Mouse (Mus musculus) limb, embryonic 11.5 days (tissue): ENCODE data around the gene Necap1. TPM values are rescaled to one million over a fixed set of nuclear protein-coding genes. Genes with fewer than 3 reads are reported as not detected.

Experiments
- ATAC-seq: fragments of 200-750 bp; cut with Nextera tagmentation; 2 replicates; pipeline ENCODE4 v1.8.0; 2017; ENCODE audit warnings: low read depth; ENCODE audit not compliant: insufficient number of reproducible peaks, low FRiP score, low TSS enrichment
- DNase-seq: peaks from one replicate; pipeline ENCODE4 v3.0.0-alpha.2; 2015; ENCODE audit warnings: low spot score
- H3K27ac ChIP-seq: fragments of 300-500 bp; sonication (generic); replicated peaks from 2 replicates; pipeline ENCODE4 v1.5.1; 2014; ENCODE audit warnings: low read depth, mild to moderate bottlenecking, low read length
- H3K27me3 ChIP-seq: fragments of 300-500 bp; sonication (generic); 2 replicates; pipeline ENCODE4 v1.6.1; 2014; ENCODE audit warnings: mild to moderate bottlenecking, low read length, mixed read lengths; ENCODE audit not compliant: control insufficient read depth, insufficient read depth
- H3K36me3 ChIP-seq: fragments of 300-500 bp; sonication (generic); 2 replicates; pipeline ENCODE4 v1.6.1; 2014; ENCODE audit warnings: mild to moderate bottlenecking, low read length, moderate library complexity, mixed read lengths; ENCODE audit not compliant: control insufficient read depth, insufficient read depth
- H3K4me1 ChIP-seq: fragments of 300-500 bp; sonication (generic); 2 replicates; pipeline ENCODE4 v1.6.1; 2014; ENCODE audit warnings: low read length, mixed read lengths; ENCODE audit not compliant: control insufficient read depth, insufficient read depth
- H3K4me2 ChIP-seq: fragments of 300-500 bp; sonication (generic); 2 replicates; pipeline ENCODE4 v1.6.1; 2014; ENCODE audit warnings: low read depth, mild to moderate bottlenecking, moderate library complexity; ENCODE audit not compliant: severe bottlenecking
- H3K4me3 ChIP-seq: fragments of 300-500 bp; sonication (generic); 2 replicates; pipeline ENCODE4 v1.5.1; 2014; ENCODE audit warnings: low read depth, low read length
- H3K9ac ChIP-seq: fragments of 300-500 bp; sonication (generic); 2 replicates; pipeline ENCODE4 v1.6.1; 2014; ENCODE audit warnings: mild to moderate bottlenecking, low read length
- H3K9me3 ChIP-seq: fragments of 300-500 bp; sonication (generic); 2 replicates; pipeline ENCODE4 v1.6.1; 2016; ENCODE audit warnings: low read length; ENCODE audit not compliant: control insufficient read depth
- WGBS: fragments of 180-500 bp; shearing (Covaris S2); extraction: QIAGEN DNeasy Blood & Tissue Kit; methylation state at CpG from one replicate; pipeline ENCODE4 v1.1.7; 2014; 5-methylcytosine and 5-hydroxymethylcytosine counted together
- polyA plus RNA-seq: library from polyadenylated mRNA; unstranded; fragments of >200 nt; fragmentation: Nextera tagmentation; extraction: Ambion mirVana; gene quantifications from 2 replicates; pipeline ENCODE4 v1.2.1, GENCODE M21; 2014

Gene Necap1
- polyA plus RNA-seq, 1 experiment from 2014 or later: 59.0 TPM

DNA sequence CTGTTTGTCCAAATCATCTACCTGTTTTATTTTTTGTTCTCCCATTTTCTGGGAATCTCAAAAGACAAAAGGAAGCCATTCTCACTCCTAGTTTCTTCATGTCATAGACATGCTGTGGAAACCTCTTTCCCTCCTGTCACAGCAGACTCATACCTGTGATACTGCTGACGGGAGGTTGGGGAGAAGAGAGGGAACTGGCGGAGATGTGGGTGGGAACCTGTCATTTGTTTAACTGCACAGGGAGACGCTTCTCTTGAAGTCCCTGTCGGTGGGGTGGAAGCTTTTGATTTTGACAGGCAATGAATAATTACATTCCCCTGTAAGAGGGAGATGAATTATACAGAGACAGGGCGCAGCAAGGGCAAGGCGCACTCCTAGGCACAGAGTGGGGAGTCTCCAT, 30.5 kb upstream of the Necap1 start:
- H3K4me1 ChIP-seq: no peaks in the 10 kb centered on the region
- DNase-seq (no peak), ATAC-seq (no peak)
- H3K36me3 ChIP-seq: peaks cover 4% of the 10 kb centered on the region; the same call in 1 of the 2 replicates
- H3K27me3 ChIP-seq: no peaks in the 10 kb centered on the region
- no peak overlapping the region for H3K27ac ChIP-seq
- 73% methylated on average over 6 of the region's 6 CpGs for WGBS
- no peak overlapping the region for H3K4me2 ChIP-seq
- no peak overlapping the region for H3K4me3 ChIP-seq
- no peak overlapping the region for H3K9ac ChIP-seq
- no peaks in the 10 kb centered on the region for H3K9me3 ChIP-seq

DNA sequence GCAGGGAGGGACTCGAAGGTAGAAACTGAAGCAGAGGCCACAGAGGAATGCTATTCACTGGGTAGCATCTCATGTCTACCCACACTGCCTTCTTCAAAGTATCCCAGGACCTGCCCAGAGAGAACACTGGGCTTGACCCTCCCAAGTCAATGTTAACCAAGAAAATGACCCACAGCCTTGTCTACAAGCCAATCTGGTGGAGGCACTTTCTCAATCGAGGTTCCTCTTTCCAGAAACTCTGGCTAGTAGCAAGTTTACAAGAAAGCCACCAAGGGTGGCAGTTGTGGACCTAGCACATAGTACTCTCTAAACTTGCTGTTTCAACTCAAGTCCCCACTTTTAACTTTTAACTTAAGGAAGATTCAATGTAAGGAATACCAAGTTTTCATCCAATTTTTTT, 21.6 kb upstream of the Necap1 start:
- Histone ChIP-seq H3K27me3 (no peaks in the 10 kb centered on the region), H3K9ac (no peak overlapping the region), H3K27ac (no peak overlapping the region), H3K4me3 (no peak overlapping the region), H3K36me3 (no peaks in the 10 kb centered on the region), H3K4me2 (no peak overlapping the region), H3K9me3 (no peaks in the 10 kb centered on the region), H3K4me1 (no peaks in the 10 kb centered on the region)
- ATAC-seq (no peak), DNase-seq (no peak)
- WGBS: 79% methylated on average over 2 of the region's 2 CpGs

DNA sequence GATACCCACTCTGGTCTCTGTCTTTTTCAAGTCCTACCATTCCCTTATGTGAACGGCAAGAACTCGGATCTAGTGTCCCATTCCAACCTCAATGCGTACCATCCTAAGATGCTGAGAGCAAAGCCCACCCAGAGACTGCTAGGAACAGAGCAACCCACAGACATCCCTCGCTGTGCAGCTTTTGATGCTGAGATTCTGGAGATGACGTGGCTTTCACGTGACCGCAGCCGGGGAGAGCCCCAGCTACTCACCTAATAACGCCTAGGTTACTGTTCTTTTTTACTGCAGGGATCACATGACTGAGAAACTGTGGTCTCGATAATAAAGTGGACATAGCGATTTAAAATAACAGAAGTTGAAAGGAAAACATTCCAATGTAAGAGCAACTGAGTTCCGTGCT, 19.7 kb upstream of the Necap1 start:
- no peak for DNase-seq
- 91% methylated on average over 12 of the region's 12 CpGs for WGBS
- H3K9me3 ChIP-seq: no peaks in the 10 kb centered on the region
- H3K4me2 ChIP-seq: no peak overlapping the region
- no peaks in the 10 kb centered on the region for H3K27me3 ChIP-seq
- no peak for ATAC-seq
- no peak overlapping the region for H3K27ac ChIP-seq
- H3K36me3 ChIP-seq: no peaks in the 10 kb centered on the region
- no peaks in the 10 kb centered on the region for H3K4me1 ChIP-seq
- no peak overlapping the region for H3K9ac ChIP-seq
- H3K4me3 ChIP-seq: no peak overlapping the region

DNA sequence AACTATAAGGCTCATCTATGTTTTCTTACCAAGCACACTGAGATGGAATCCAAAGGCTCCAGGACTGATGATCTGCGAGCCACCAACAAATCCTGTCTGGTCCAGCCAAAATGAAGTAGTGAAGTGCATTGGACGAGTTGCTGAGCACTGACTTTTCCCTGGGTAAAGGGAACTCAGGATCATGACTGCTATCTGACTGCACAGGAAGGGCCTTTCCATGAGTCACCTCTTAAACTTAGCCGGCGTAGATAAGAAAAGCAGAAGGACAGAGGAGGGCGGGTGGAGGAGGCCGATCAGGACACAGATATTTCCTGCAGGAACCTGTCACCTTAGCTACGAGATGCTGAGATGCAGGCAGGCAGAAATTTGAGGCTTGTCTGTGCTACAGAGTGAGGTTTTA, 18.3 kb upstream of the Necap1 start, which contains the start of gene C3ar1:
Gene C3ar1, minus strand, starts transcription at position 207 of the 400 bp plus-strand sequence.
- WGBS: 80% methylated on average over 7 of the region's 7 CpGs
- Histone ChIP-seq H3K9ac (no peak within 1 kb of the TSS), H3K27me3 (no peaks in the 10 kb centered on the region), H3K36me3 (no peaks in the 10 kb centered on the region), H3K9me3 (no peaks in the 10 kb centered on the region), H3K4me3 (no peak within 1 kb of the TSS), H3K4me1 (no peaks in the 10 kb centered on the region), H3K4me2 (no peak within 1 kb of the TSS), H3K27ac (no peak within 1 kb of the TSS)
- ATAC-seq (no peak), DNase-seq (no peak)

DNA sequence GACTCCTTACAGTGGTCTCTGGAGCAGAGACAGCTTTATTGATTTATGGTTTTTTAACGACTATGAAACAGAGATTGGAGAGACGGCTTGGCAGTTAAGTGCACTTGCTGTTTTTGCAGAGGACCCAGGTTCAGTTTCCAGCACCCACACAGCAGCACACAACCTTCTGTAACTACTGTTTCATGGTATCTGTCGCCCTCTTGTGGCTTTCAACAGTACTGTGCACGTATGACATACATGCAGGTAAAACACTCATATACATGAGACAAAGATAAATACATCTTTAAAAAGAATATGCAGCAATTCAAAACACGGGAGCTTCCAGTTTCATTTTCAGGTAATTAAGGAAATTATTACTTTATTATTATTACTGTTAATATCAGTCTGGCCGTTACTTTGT, 11.8 kb upstream of the Necap1 start:
- Histone ChIP-seq H3K4me3 (no peak overlapping the region), H3K4me1 (no peaks in the 10 kb centered on the region), H3K27ac (no peak overlapping the region), H3K9ac (no peak overlapping the region), H3K36me3 (no peaks in the 10 kb centered on the region), H3K4me2 (no peak overlapping the region), H3K27me3 (no peaks in the 10 kb centered on the region), H3K9me3 (no peaks in the 10 kb centered on the region)
- WGBS: 78% methylated on average over 6 of the region's 6 CpGs
- ATAC-seq (no peak), DNase-seq (no peak)

DNA sequence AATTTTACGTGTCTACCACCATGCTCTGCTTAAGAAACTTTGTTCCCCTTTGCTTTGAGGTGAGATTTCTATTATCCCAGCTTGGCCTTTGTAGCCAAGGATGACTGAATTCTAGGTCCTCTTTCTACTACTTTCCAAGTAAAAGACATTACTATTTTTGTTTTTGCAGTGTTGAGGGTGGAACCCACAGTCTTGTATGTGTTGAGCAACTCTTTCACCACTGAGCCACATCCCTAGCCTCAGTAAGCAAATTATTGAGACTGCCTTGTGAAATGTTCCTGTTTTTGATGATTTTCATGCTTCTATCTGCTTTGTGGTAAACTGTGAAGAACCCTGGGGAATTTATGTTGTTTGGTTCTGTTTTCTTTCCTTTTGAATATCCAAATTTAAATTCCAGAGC, 11.4 kb upstream of the Necap1 start:
- 93% methylated on average over 1 of the region's 1 CpGs for WGBS
- Histone ChIP-seq H3K9me3 (no peaks in the 10 kb centered on the region), H3K4me2 (no peak overlapping the region), H3K4me1 (no peaks in the 10 kb centered on the region), H3K27ac (no peak overlapping the region), H3K4me3 (no peak overlapping the region), H3K27me3 (no peaks in the 10 kb centered on the region), H3K36me3 (no peaks in the 10 kb centered on the region), H3K9ac (no peak overlapping the region)
- no peak for ATAC-seq
- no peak for DNase-seq

DNA sequence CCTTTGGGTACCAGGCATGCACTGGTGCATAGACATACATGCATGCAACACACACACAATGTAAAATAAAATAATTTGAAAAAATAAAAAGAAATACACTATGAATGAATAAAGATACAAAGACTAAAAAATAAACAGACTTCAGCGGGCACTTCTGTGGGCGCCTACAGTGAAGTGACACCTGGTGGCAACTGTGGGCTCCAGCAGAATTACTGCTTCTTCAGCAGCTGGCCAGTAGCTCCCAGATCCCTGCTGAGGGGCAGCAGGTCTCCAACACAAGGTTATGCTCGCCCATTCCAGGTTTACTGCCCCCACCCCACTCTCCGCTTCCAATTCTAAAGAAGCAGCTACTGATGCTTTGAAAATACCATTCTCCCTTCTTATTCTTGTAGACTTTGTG, 6.4 kb upstream of the Necap1 start:
- no peak overlapping the region for H3K9ac ChIP-seq
- H3K27me3 ChIP-seq: no peaks in the 10 kb centered on the region
- no peak overlapping the region for H3K4me2 ChIP-seq
- no peaks in the 10 kb centered on the region for H3K4me1 ChIP-seq
- WGBS: 54% methylated on average over 4 of the region's 4 CpGs
- ATAC-seq: no peak
- no peak for DNase-seq
- no peaks in the 10 kb centered on the region for H3K9me3 ChIP-seq
- no peak overlapping the region for H3K27ac ChIP-seq
- H3K36me3 ChIP-seq: no peaks in the 10 kb centered on the region
- no peak overlapping the region for H3K4me3 ChIP-seq

DNA sequence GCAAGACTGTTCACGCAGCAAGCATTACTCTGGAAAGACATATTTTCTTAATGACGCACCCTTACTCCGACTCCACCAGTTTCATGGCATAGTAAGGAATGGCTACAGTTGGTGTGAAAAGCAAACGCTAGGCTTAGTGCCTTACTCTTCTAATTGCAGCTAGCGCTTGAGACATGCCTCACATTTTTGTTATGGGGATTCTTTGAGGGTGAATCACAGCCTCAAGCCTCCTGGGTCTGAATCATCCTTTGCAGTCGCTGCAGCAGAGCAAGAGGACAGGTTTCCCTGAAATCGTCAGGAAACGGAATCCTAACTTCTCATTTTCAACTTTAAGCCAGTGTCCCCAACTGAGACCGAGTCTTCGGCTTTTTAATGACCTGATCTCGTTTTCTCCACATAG, 4.4 kb upstream of the Necap1 start:
- ATAC-seq (no peak), DNase-seq (no peak)
- Histone ChIP-seq H3K9me3 (no peaks in the 10 kb centered on the region), H3K27me3 (no peaks in the 10 kb centered on the region), H3K4me2 (no peak overlapping the region), H3K27ac (no peak overlapping the region), H3K36me3 (no peaks in the 10 kb centered on the region), H3K9ac (no peak overlapping the region), H3K4me1 (no peaks in the 10 kb centered on the region), H3K4me3 (no peak overlapping the region)
- 81% methylated on average over 11 of the region's 11 CpGs for WGBS

DNA sequence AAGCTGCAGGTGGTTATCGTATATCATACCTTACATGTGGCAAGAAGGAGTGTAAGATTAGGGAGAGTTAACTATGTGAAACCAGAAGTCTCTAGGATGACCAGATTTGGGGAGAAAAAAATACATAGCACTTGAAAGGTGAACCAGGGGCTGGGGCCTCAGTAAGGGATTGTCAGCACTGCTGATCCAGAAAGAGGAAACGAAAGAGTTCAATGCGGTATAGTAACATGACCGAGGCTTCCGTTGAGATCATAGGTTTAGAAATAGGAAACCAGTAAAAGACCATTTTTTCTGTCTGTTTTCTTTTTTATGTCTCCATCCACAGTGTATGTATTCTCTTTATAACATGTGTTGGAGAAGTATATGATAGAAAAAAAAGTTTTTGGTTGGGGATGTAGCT, 1.5 kb upstream of the Necap1 start:
- Histone ChIP-seq H3K27ac (no peak overlapping the region), H3K9ac (no peak overlapping the region), H3K9me3 (no peaks in the 10 kb centered on the region), H3K36me3 (no peaks in the 10 kb centered on the region), H3K4me2 (no peak overlapping the region), H3K4me1 (no peaks in the 10 kb centered on the region), H3K27me3 (no peaks in the 10 kb centered on the region), H3K4me3 (no peak overlapping the region)
- DNase-seq (no peak), ATAC-seq (no peak)
- 97% methylated on average over 5 of the region's 5 CpGs for WGBS
